Mouse (Mus musculus): ENCODE measurements around the gene Gtf2ird1.
A peak's percentile ranks its signal among the peaks of the same experiment; 100 is the strongest.
"Not testable (repeated sequence)": the region's sequence is repeated elsewhere in the genome, so short reads cannot be mapped to it uniquely, and the experiment has no call there.

Gene Gtf2ird1

GRCm38 (mm10) chr5:134475006-134475605 lies 18.6 kb upstream of the Gtf2ird1 start:
- DNase-seq (ENCODE audit: low read depth, low spot score): no peak

- DNase-seq (ENCODE audit: low read depth, low spot score): no peak
Measured at GRCm38 (mm10) chr5:134473902-134474301, 17.4 kb upstream of the Gtf2ird1 start.

GRCm38 (mm10) chr5:134470538-134471169 lies 14.1 kb upstream of the Gtf2ird1 start:
- DNase-seq (ENCODE audit: low read depth, low spot score): no peak

GRCm38 (mm10) chr5:134469559-134470150 lies 13.1 kb upstream of the Gtf2ird1 start:
- no peak for DNase-seq (ENCODE audit: low read depth, low spot score)

GRCm38 (mm10) chr5:134468158-134468765 lies 11.7 kb upstream of the Gtf2ird1 start:
- no peak for DNase-seq (ENCODE audit: low read depth, low spot score)

- DNase-seq (ENCODE audit: low read depth, low spot score): no peak
Measured at GRCm38 (mm10) chr5:134467030-134467549, 10.6 kb upstream of the Gtf2ird1 start.

GRCm38 (mm10) chr5:134466296-134467029 lies 9.9 kb upstream of the Gtf2ird1 start:
- DNase-seq (ENCODE audit: low read depth, low spot score): no peak

- no peak for DNase-seq (ENCODE audit: low read depth, low spot score)
Measured at GRCm38 (mm10) chr5:134465197-134465596, 8.7 kb upstream of the Gtf2ird1 start.

- DNase-seq (ENCODE audit: low read depth, low spot score): no peak
Measured at GRCm38 (mm10) chr5:134464225-134464624, 7.7 kb upstream of the Gtf2ird1 start.

GRCm38 (mm10) chr5:134462731-134463130 lies 6.2 kb upstream of the Gtf2ird1 start:
- no peak for DNase-seq (ENCODE audit: low read depth, low spot score)

GRCm38 (mm10) chr5:134462316-134462715 lies 5.8 kb upstream of the Gtf2ird1 start:
- no peak for DNase-seq (ENCODE audit: low read depth, low spot score)

GRCm38 (mm10) chr5:134460546-134460945 lies 4.0 kb upstream of the Gtf2ird1 start:
- no peak for DNase-seq (ENCODE audit: low read depth, low spot score)

- DNase-seq (ENCODE audit: low read depth, low spot score): no peak
Measured at GRCm38 (mm10) chr5:134459096-134459495, 2.6 kb upstream of the Gtf2ird1 start.

GRCm38 (mm10) chr5:134458416-134458815 lies 1.9 kb upstream of the Gtf2ird1 start:
- no peak for DNase-seq (ENCODE audit: low read depth, low spot score)

GRCm38 (mm10) chr5:134457371-134457770 lies 855 bp upstream of the Gtf2ird1 start:
- DNase-seq (ENCODE audit: low read depth, low spot score): no peak

- DNase-seq (ENCODE audit: low read depth, low spot score): peak; percentile 64
Measured at GRCm38 (mm10) chr5:134455914-134456423, 547 bp downstream of the Gtf2ird1 start.

- no peak for DNase-seq (ENCODE audit: low read depth, low spot score)
Measured at GRCm38 (mm10) chr5:134455186-134455895, 1.2 kb downstream of the Gtf2ird1 start.

- DNase-seq (ENCODE audit: low read depth, low spot score): no peak
Measured at GRCm38 (mm10) chr5:134454421-134454820, 2.1 kb downstream of the Gtf2ird1 start.

GRCm38 (mm10) chr5:134453577-134453976 lies 2.9 kb downstream of the Gtf2ird1 start:
- DNase-seq (ENCODE audit: low read depth, low spot score): no peak

GRCm38 (mm10) chr5:134446755-134447154 lies 9.8 kb downstream of the Gtf2ird1 start:
- not testable (repeated sequence) for DNase-seq (ENCODE audit: low read depth, low spot score)

- DNase-seq (ENCODE audit: low read depth, low spot score): no peak
Measured at GRCm38 (mm10) chr5:134445895-134446294, 10.6 kb downstream of the Gtf2ird1 start.
